Mouse (Mus musculus) midbrain, postnatal 0 days (tissue): ENCODE data around the gene Mrpl53. TPM values are rescaled to one million over a fixed set of nuclear protein-coding genes. Genes with fewer than 3 reads are reported as not detected.

Experiments
- ATAC-seq: fragments of 200-750 bp; cut with Nextera tagmentation; 2 replicates; pipeline ENCODE4 v1.8.0; 2017; ENCODE audit warnings: moderate number of reproducible peaks, mild to moderate bottlenecking, moderate TSS enrichment, moderate library complexity; ENCODE audit not compliant: low FRiP score
- DNase-seq: peaks from one replicate; pipeline ENCODE4 v3.0.0-alpha.2; 2015; ENCODE audit warnings: low spot score
- H3K27ac ChIP-seq: fragments of 300-500 bp; sonication (generic); 2 replicates; pipeline ENCODE4 v1.5.1; 2014; ENCODE audit warnings: low read depth, mild to moderate bottlenecking, low read length, mixed read lengths
- H3K27me3 ChIP-seq: fragments of 300-500 bp; sonication (generic); 2 replicates; pipeline ENCODE4 v1.6.1; 2014; ENCODE audit warnings: low read length, control low read depth, mixed read lengths; ENCODE audit not compliant: insufficient read depth
- H3K36me3 ChIP-seq: fragments of 300-500 bp; sonication (generic); 2 replicates; pipeline ENCODE4 v1.6.1; 2014; ENCODE audit warnings: low read length, control low read depth, mixed read lengths; ENCODE audit not compliant: insufficient read depth
- H3K4me1 ChIP-seq: fragments of 300-500 bp; sonication (generic); 2 replicates; pipeline ENCODE4 v1.6.1; 2014; ENCODE audit warnings: mild to moderate bottlenecking, control low read depth, antibody characterized with exemption, low read length, mixed read lengths; ENCODE audit not compliant: insufficient read depth
- H3K4me2 ChIP-seq: fragments of 300-500 bp; sonication (generic); 2 replicates; pipeline ENCODE4 v1.6.1; 2014; ENCODE audit warnings: low read depth, mild to moderate bottlenecking, low read length, mixed read lengths; ENCODE audit not compliant: poor library complexity, severe bottlenecking
- H3K4me3 ChIP-seq: fragments of 300-500 bp; sonication (generic); 2 replicates; pipeline ENCODE4 v1.5.1; 2014; ENCODE audit warnings: low read depth, mild to moderate bottlenecking, low read length, moderate library complexity
- H3K9ac ChIP-seq: fragments of 300-500 bp; sonication (generic); replicated peaks from 2 replicates; pipeline ENCODE4 v1.6.1; 2014; ENCODE audit warnings: mild to moderate bottlenecking, low read length, moderate library complexity, mixed read lengths; ENCODE audit not compliant: poor library complexity, severe bottlenecking
- H3K9me3 ChIP-seq: fragments of 300-500 bp; sonication (generic); 2 replicates; pipeline ENCODE4 v1.6.1; 2016; ENCODE audit warnings: low read length, control low read depth
- CTCF ChIP-seq: IDR thresholded peaks from 2 replicates; pipeline ENCODE4 v1.5.1; 2016; ENCODE audit warnings: antibody characterized with exemption, mild to moderate bottlenecking
- WGBS: fragments of 180-500 bp; shearing (Covaris S2); extraction: QIAGEN DNeasy Blood & Tissue Kit; methylation state at CpG from one replicate; pipeline ENCODE4 v1.1.7; 2014; 5-methylcytosine and 5-hydroxymethylcytosine counted together
- polyA plus RNA-seq: library from polyadenylated mRNA; unstranded; fragments of >200 nt; fragmentation: Nextera tagmentation; extraction: Ambion mirVana; gene quantifications from 2 replicates; pipeline ENCODE4 v1.2.1, GENCODE M21; 2015
- total RNA-seq: library from RNA; depleted of rRNA; stranded (reverse); fragments of >200 nt; gene quantifications from 2 replicates; pipeline ENCODE4 v1.2.3, GENCODE M21; 2014

The Mrpl53 gene
- total and polyA plus RNA-seq, 2 experiments from 2014 or later, result 46.4 to 115 TPM

- no peak for ATAC-seq
- H3K27ac ChIP-seq, result peak overlapping the region; percentile 38; the same call in 1 of the 2 replicates
These were observed 32.8 kb downstream of the Mrpl53 start for GRCm38 (mm10) chr6:83141636-83142035.

DNA sequence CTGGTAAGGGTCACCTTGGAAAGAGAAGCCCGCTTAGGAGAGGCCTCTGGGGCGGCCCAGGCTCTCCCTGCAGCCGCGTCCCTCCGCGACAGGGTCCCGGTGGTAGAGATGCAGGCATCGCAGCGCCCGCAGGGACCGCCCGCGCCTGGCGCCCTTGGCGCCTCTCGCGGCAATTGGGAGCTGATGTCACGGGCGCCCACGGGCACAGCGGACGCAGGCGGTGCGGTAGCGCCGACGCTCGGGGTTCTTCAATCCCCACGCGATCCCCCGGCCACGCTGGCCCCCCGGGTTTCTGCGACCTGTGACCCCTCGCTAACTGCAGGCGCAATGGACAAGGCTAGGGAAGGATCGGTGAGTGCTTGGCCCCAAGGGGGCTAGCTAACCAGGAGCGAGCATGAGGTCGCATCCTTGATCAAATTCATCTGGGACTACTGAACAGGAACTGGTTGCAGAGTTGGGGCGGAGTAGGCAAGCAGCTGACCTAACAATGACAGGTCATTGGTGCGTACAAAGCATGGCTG lies 33.4 kb downstream of the Mrpl53 start:
- peak overlapping the region; percentile 38 for H3K27ac ChIP-seq
- H3K9me3 ChIP-seq, result no peaks in the 10 kb centered on the region
- H3K9ac ChIP-seq, result peak overlapping the region; percentile 69
- 4% methylated on average over 41 of the region's 41 CpGs for WGBS
- no peaks in the 10 kb centered on the region for H3K36me3 ChIP-seq
- H3K27me3 ChIP-seq, result peaks cover 4% of the 10 kb centered on the region; the same call in 1 of the 2 replicates
- H3K4me2 ChIP-seq, result peak overlapping the region; percentile 72
- no peak for DNase-seq
- peaks cover 4% of the 10 kb centered on the region; the same call in 1 of the 2 replicates for H3K4me1 ChIP-seq
- peak overlapping the region; percentile 41 for H3K4me3 ChIP-seq
- peak; percentile 36 for ATAC-seq
- no peak for TF ChIP-seq CTCF

More at GRCm38 (mm10) chr6:83141636-83142035, 32.8 kb downstream of the Mrpl53 start:
- H3K4me3 ChIP-seq, result peak overlapping the region; percentile 41
- peaks cover 4% of the 10 kb centered on the region; the same call in 1 of the 2 replicates for H3K4me1 ChIP-seq
- H3K27me3 ChIP-seq, result peaks cover 7% of the 10 kb centered on the region
- H3K9me3 ChIP-seq, result no peaks in the 10 kb centered on the region
- DNase-seq, result no peak
- no peak for TF ChIP-seq CTCF
- no peaks in the 10 kb centered on the region for H3K36me3 ChIP-seq
- peak overlapping the region; percentile 69; the same call in 1 of the 2 replicates for H3K9ac ChIP-seq
- H3K4me2 ChIP-seq, result peak overlapping the region; percentile 72
- WGBS, result 15% methylated on average over 4 of the region's 4 CpGs

DNA sequence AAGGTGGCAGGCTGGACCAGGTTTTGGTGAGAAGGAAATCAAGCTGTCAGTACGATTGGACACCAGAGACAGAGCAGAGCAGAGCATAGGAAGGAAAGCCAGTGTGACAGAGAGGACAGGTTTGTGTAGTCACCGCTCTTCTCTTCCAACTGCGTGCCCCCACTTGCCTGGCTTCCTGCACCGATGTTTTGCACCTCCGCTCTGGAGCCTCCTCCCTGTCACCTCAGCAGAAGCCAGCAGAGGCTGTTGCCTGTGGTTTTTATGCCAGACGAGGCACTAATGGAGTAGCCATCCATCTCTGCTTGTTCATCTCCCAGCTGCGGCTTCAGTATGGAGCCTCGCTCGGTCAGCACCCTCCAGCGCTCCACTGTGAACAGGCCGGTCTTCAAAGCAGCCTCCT lies 34.0 kb downstream of the Mrpl53 start:
- no peaks in the 10 kb centered on the region for H3K36me3 ChIP-seq

DNA sequence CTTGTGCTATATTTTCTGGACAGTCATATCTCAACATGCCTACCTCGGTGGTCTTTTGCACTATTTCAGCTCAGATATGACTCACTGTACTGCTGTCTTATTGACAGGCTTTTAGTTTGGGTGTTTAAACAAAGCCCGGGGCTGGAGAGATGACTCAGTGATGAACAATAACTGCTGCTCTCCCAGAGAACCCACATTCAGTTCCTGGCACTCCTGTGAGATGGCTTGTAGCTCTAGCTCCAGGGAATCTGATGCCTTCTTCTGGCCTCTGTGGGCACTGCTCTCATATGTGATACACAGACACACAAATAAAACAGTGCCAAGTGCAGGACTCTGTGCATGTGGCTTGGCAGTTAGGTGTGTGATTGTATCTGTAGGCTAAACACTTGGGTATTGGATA lies 36.4 kb downstream of the Mrpl53 start:
- 80% methylated on average over 2 of the region's 2 CpGs for WGBS
- no peaks in the 10 kb centered on the region for H3K27me3 ChIP-seq
- peaks cover 4% of the 10 kb centered on the region; the same call in 1 of the 2 replicates for H3K4me1 ChIP-seq
- H3K4me2 ChIP-seq, result no peak overlapping the region
- no peak for TF ChIP-seq CTCF
- no peak overlapping the region for H3K4me3 ChIP-seq
- ATAC-seq (no peak), DNase-seq (no peak)
- no peak overlapping the region for H3K27ac ChIP-seq
- 0 out of 2 replicates have a peak, but pooled peaks cover 2% of the 10 kb centered on the region for H3K36me3 ChIP-seq
- H3K9me3 ChIP-seq, result no peaks in the 10 kb centered on the region
- no peak overlapping the region for H3K9ac ChIP-seq

More for the DNA sequence above, 34.0 kb downstream of the Mrpl53 start:
- Histone ChIP-seq H3K9ac (no peak overlapping the region), H3K4me3 (peak overlapping the region; percentile 41; the same call in 1 of the 2 replicates), H3K27ac (no peak overlapping the region), H3K4me2 (peak overlapping the region; percentile 72), H3K27me3 (no peaks in the 10 kb centered on the region), H3K4me1 (peaks cover 4% of the 10 kb centered on the region; the same call in 1 of the 2 replicates), H3K9me3 (no peaks in the 10 kb centered on the region)
- TF ChIP-seq CTCF, result no peak
- WGBS, result 55% methylated on average over 11 of the region's 11 CpGs
- ATAC-seq, result no peak
- no peak for DNase-seq

DNA sequence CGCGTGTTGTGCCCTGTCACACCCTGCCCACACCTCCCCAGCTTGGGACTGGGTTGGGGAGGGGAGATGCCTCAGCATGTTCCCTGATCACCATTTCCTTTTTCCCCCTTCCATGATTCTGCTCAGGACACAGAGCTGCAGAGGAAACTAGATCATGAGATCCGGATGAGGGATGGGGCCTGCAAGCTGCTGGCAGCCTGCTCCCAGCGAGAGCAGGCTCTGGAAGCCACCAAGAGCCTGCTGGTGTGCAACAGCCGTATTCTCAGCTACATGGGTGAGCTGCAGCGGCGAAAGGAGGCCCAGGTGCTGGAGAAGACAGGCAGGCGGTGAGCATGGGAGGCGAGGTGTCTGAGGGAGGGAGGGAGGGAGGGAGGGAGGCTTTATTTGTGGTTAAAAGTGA lies 37.0 kb downstream of the Mrpl53 start:
- WGBS, result 81% methylated on average over 9 of the region's 9 CpGs
- Histone ChIP-seq H3K4me1 (peaks cover 4% of the 10 kb centered on the region; the same call in 1 of the 2 replicates), H3K36me3 (0 out of 2 replicates have a peak, but pooled peaks cover 2% of the 10 kb centered on the region), H3K9ac (no peak overlapping the region), H3K27me3 (no peaks in the 10 kb centered on the region), H3K27ac (no peak overlapping the region), H3K4me2 (no peak overlapping the region), H3K4me3 (no peak overlapping the region), H3K9me3 (no peaks in the 10 kb centered on the region)
- TF ChIP-seq CTCF, result no peak
- no peak for DNase-seq
- ATAC-seq, result no peak

- no peaks in the 10 kb centered on the region for H3K9me3 ChIP-seq
- TF ChIP-seq CTCF, result no peak
- no peak for DNase-seq
- H3K27ac ChIP-seq, result no peak overlapping the region
- H3K4me1 ChIP-seq, result 0 out of 2 replicates have a peak, but pooled peaks cover under 1% of the 10 kb centered on the region
- WGBS, result 50% methylated on average over 5 of the region's 7 CpGs
- H3K36me3 ChIP-seq, result 0 out of 2 replicates have a peak, but pooled peaks cover 2% of the 10 kb centered on the region
- no peak for ATAC-seq
- H3K4me2 ChIP-seq, result no peak overlapping the region
- no peak overlapping the region for H3K4me3 ChIP-seq
- no peaks in the 10 kb centered on the region for H3K27me3 ChIP-seq
- no peak overlapping the region for H3K9ac ChIP-seq
These were observed 38.4 kb downstream of the Mrpl53 start for GRCm38 (mm10) chr6:83147280-83147679.
